Mouse (Mus musculus): ENCODE data around the gene Nkpd1.
A peak's percentile ranks its signal among the peaks of the same experiment; 100 is the strongest.

Nkpd1 gene

GRCm38 (mm10) chr7:19546007-19546406 lies 28.4 kb downstream of the Nkpd1 start:
- no peak for DNase-seq (ENCODE audit: low read depth, low spot score)

GRCm38 (mm10) chr7:19547344-19547969 lies 29.8 kb downstream of the Nkpd1 start:
- no peak for DNase-seq (ENCODE audit: low read depth, low spot score)

GRCm38 (mm10) chr7:19549394-19549793 lies 31.8 kb downstream of the Nkpd1 start:
- no peak for DNase-seq (ENCODE audit: low read depth, low spot score)

- no peak for DNase-seq (ENCODE audit: low read depth, low spot score)
Observed at GRCm38 (mm10) chr7:19551634-19552033, 34.0 kb downstream of the Nkpd1 start.

- DNase-seq (ENCODE audit: low read depth, low spot score) = no peak
Observed at GRCm38 (mm10) chr7:19552443-19552842, 34.8 kb downstream of the Nkpd1 start.

GRCm38 (mm10) chr7:19554168-19554567 lies 36.5 kb downstream of the Nkpd1 start:
- DNase-seq (ENCODE audit: low read depth, low spot score) = no peak

- DNase-seq (ENCODE audit: low read depth, low spot score) = no peak
Observed at GRCm38 (mm10) chr7:19557086-19557485, 39.4 kb downstream of the Nkpd1 start.

GRCm38 (mm10) chr7:19557982-19558900 lies 40.6 kb downstream of the Nkpd1 start:
- no peak for DNase-seq (ENCODE audit: low read depth, low spot score)

GRCm38 (mm10) chr7:19558965-19559364 lies 41.3 kb downstream of the Nkpd1 start:
- no peak for DNase-seq (ENCODE audit: low read depth, low spot score)

GRCm38 (mm10) chr7:19560491-19561260 lies 43.0 kb downstream of the Nkpd1 start:
- DNase-seq (ENCODE audit: low read depth, low spot score) = no peak

GRCm38 (mm10) chr7:19561431-19561764 lies 43.8 kb downstream of the Nkpd1 start:
- no peak for DNase-seq (ENCODE audit: low read depth, low spot score)

- DNase-seq (ENCODE audit: low read depth, low spot score) = peak; percentile 77
Observed at GRCm38 (mm10) chr7:19561765-19562642, 44.4 kb downstream of the Nkpd1 start.

GRCm38 (mm10) chr7:19562643-19563410 lies 45.2 kb downstream of the Nkpd1 start, which contains the start of gene Ppp1r37:
TSS of gene Ppp1r37 (minus strand) at chr7:19563076.
- no peak for DNase-seq (ENCODE audit: low read depth, low spot score)

- no peak for DNase-seq (ENCODE audit: low read depth, low spot score)
Observed at GRCm38 (mm10) chr7:19563884-19564283, 46.2 kb downstream of the Nkpd1 start.

GRCm38 (mm10) chr7:19564455-19564854 lies 46.8 kb downstream of the Nkpd1 start:
- no peak for DNase-seq (ENCODE audit: low read depth, low spot score)

GRCm38 (mm10) chr7:19565803-19566202 lies 48.2 kb downstream of the Nkpd1 start:
- no peak for DNase-seq (ENCODE audit: low read depth, low spot score)

- no peak for DNase-seq (ENCODE audit: low read depth, low spot score)
Observed at GRCm38 (mm10) chr7:19567426-19567825, 49.8 kb downstream of the Nkpd1 start.

GRCm38 (mm10) chr7:19569647-19570046 lies 52.0 kb downstream of the Nkpd1 start:
- no peak for DNase-seq (ENCODE audit: low read depth, low spot score)

GRCm38 (mm10) chr7:19572926-19573775 lies 55.5 kb downstream of the Nkpd1 start:
- peak; percentile 76 for DNase-seq (ENCODE audit: low read depth, low spot score)

- DNase-seq (ENCODE audit: low read depth, low spot score) = peak; percentile 61
Observed at GRCm38 (mm10) chr7:19573776-19574140, 56.1 kb downstream of the Nkpd1 start.
